Mouse (Mus musculus): Measurements from ENCODE around the gene Rsph1. TPM values are rescaled to one million over a fixed set of nuclear protein-coding genes. Genes with fewer than 3 reads are reported as not detected.

Rsph1 gene
- polyA plus RNA-seq, 1 experiment from 2014 or later, result 20.1 TPM

- Histone ChIP-seq H3K4me1 (replicated peaks; ENCODE audit: control insufficient read depth, insufficient read depth, low read length) (no peaks in the 10 kb centered on the region), H3K4me2 (ENCODE audit: low read depth, low read length) (no peak overlapping the region), H3K9me3 (ENCODE audit: control insufficient read depth, low read length) (no peaks in the 10 kb centered on the region), H3K9ac (ENCODE audit: low read length) (no peak overlapping the region), H3K27me3 (ENCODE audit: control insufficient read depth, insufficient read depth, low read depth, low read length) (no peaks in the 10 kb centered on the region), H3K27ac (ENCODE audit: low read length) (no peak overlapping the region), H3K4me3 (ENCODE audit: low read length) (no peak overlapping the region), H3K36me3 (ENCODE audit: control insufficient read depth, insufficient read depth, low read length) (no peaks in the 10 kb centered on the region)
- ATAC-seq (ENCODE audit: low read depth), result no peak
- 79% methylated on average over 7 of the region's 7 CpGs for WGBS
Observed at GRCm38 (mm10) chr17:31210299-31210698, 66.9 kb downstream of the Rsph1 start.

GRCm38 (mm10) chr17:31209376-31209930 lies 67.7 kb downstream of the Rsph1 start:
- ATAC-seq (ENCODE audit: low read depth), result no peak
- H3K27ac ChIP-seq (ENCODE audit: low read length), result no peak overlapping the region
- no peak overlapping the region for H3K9ac ChIP-seq (ENCODE audit: low read length)
- H3K4me3 ChIP-seq (ENCODE audit: low read length), result no peak overlapping the region
- H3K36me3 ChIP-seq (ENCODE audit: control insufficient read depth, insufficient read depth, low read length), result no peaks in the 10 kb centered on the region
- no peaks in the 10 kb centered on the region for H3K9me3 ChIP-seq (ENCODE audit: control insufficient read depth, low read length)
- H3K4me2 ChIP-seq (ENCODE audit: low read depth, low read length), result no peak overlapping the region
- H3K27me3 ChIP-seq (ENCODE audit: control insufficient read depth, insufficient read depth, low read depth, low read length), result no peaks in the 10 kb centered on the region
- WGBS, result 85% methylated on average over 11 of the region's 11 CpGs
- H3K4me1 ChIP-seq (replicated peaks; ENCODE audit: control insufficient read depth, insufficient read depth, low read length), result no peaks in the 10 kb centered on the region

DNA sequence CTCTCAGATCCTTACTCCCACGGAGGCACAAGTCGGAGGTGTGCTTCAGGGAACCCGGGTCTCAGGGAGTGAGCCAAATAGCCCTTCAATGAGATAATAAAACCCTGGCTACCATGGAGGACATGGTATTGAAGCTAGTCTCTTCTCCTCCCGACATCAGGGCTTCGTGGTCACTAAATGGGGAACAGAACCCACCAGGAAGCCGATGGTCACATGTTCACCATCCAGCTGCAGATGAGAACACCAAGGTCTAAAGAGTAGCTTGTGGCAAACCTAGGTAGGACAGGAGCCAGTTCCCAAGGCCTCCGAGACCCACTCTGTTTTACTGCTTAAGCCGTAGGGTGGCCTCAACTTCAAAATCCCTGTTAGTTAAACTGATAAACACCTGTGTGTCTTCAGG lies 68.5 kb downstream of the Rsph1 start:
- H3K4me1 ChIP-seq (replicated peaks; ENCODE audit: control insufficient read depth, insufficient read depth, low read length), result no peaks in the 10 kb centered on the region
- H3K27ac ChIP-seq (ENCODE audit: low read length), result no peak overlapping the region
- no peak for ATAC-seq (ENCODE audit: low read depth)
- H3K4me3 ChIP-seq (ENCODE audit: low read length), result no peak overlapping the region
- 82% methylated on average over 8 of the region's 8 CpGs for WGBS
- H3K36me3 ChIP-seq (ENCODE audit: control insufficient read depth, insufficient read depth, low read length), result no peaks in the 10 kb centered on the region
- H3K27me3 ChIP-seq (ENCODE audit: control insufficient read depth, insufficient read depth, low read depth, low read length), result no peaks in the 10 kb centered on the region
- no peak overlapping the region for H3K9ac ChIP-seq (ENCODE audit: low read length)
- no peaks in the 10 kb centered on the region for H3K9me3 ChIP-seq (ENCODE audit: control insufficient read depth, low read length)
- H3K4me2 ChIP-seq (ENCODE audit: low read depth, low read length), result no peak overlapping the region

- Histone ChIP-seq H3K27me3 (ENCODE audit: control insufficient read depth, insufficient read depth, low read depth, low read length) (no peaks in the 10 kb centered on the region), H3K9ac (ENCODE audit: low read length) (no peak within 1 kb of the TSS), H3K36me3 (ENCODE audit: control insufficient read depth, insufficient read depth, low read length) (no peaks in the 10 kb centered on the region), H3K4me3 (ENCODE audit: low read length) (no peak within 1 kb of the TSS), H3K27ac (ENCODE audit: low read length) (no peak within 1 kb of the TSS), H3K4me2 (ENCODE audit: low read depth, low read length) (no peak within 1 kb of the TSS), H3K4me1 (replicated peaks; ENCODE audit: control insufficient read depth, insufficient read depth, low read length) (no peaks in the 10 kb centered on the region), H3K9me3 (ENCODE audit: control insufficient read depth, low read length) (no peaks in the 10 kb centered on the region)
- no peak for ATAC-seq (ENCODE audit: low read depth)
- WGBS, result 50% methylated on average over 12 of the region's 12 CpGs
Observed at GRCm38 (mm10) chr17:31207771-31208334, 69.3 kb downstream of the Rsph1 start, which contains the start of gene Ubash3a. Gene Ubash3a (plus strand): TSS chr17:31207873.

Other genes starting within 250 kb of the Rsph1 start
- 12.9 and 15.1 TPM in 2 replicates for gene Abcg1, start 219.7 kb downstream of the Rsph1 start, polyA plus RNA-seq (2015; fragmentation: Nextera tagmentation; extraction: Ambion mirVana)
- gene Tff3, start 147.7 kb downstream of the Rsph1 start, polyA plus RNA-seq (2015; fragmentation: Nextera tagmentation; extraction: Ambion mirVana), result 0.58 and 1.6 TPM in 2 replicates
- 0.46 TPM in 1 of 2 replicates, not detected in the other for gene Tff2, start 133.1 kb downstream of the Rsph1 start, polyA plus RNA-seq (2015; fragmentation: Nextera tagmentation; extraction: Ambion mirVana)
- gene Tff1, start 112.1 kb downstream of the Rsph1 start, polyA plus RNA-seq (2015; fragmentation: Nextera tagmentation; extraction: Ambion mirVana), result not detected in 2 replicates
- not detected in 2 replicates for gene Tmprss3, start 78.4 kb downstream of the Rsph1 start, polyA plus RNA-seq (2015; fragmentation: Nextera tagmentation; extraction: Ambion mirVana)
- 0.90 and 1.6 TPM in 2 replicates for gene Ubash3a, start 69.5 kb downstream of the Rsph1 start, polyA plus RNA-seq (2015; fragmentation: Nextera tagmentation; extraction: Ambion mirVana)
- gene Slc37a1, start 9.4 kb upstream of the Rsph1 start, polyA plus RNA-seq (2015; fragmentation: Nextera tagmentation; extraction: Ambion mirVana), result 13.4 and 13.5 TPM in 2 replicates
- gene Pde9a, start 108.8 kb upstream of the Rsph1 start, polyA plus RNA-seq (2015; fragmentation: Nextera tagmentation; extraction: Ambion mirVana), result 29.5 and 31.5 TPM in 2 replicates
- 28.6 and 33.7 TPM in 2 replicates for gene Wdr4, start 242.6 kb upstream of the Rsph1 start, polyA plus RNA-seq (2015; fragmentation: Nextera tagmentation; extraction: Ambion mirVana)
- gene Ndufv3, start 242.7 kb upstream of the Rsph1 start, polyA plus RNA-seq (2015; fragmentation: Nextera tagmentation; extraction: Ambion mirVana), result 253 and 258 TPM in 2 replicates